Mouse (Mus musculus): ENCODE data around the gene Faf2.
A peak's percentile ranks its signal among the peaks of the same experiment; 100 is the strongest.

Faf2 gene

DNA sequence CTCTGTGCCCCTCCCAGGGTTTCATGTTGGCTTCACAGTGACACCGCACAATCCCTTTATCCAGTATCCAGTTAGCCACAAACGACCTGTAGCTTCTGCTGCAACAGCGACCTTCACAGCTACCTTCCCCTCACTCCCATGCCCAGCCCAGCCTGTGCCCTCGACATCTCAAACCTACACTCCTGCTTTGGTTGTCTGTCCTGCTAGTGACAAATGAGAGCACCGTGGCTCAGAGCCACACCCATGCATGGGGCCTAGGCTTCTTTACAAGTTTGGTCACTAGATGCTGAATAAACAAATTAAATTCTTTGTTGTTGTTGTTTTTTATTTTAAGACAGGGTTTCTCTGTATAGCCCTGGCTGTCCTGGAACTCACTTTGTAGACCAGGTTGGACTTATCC, 14.4 kb upstream of the Faf2 start:
- peak; percentile 24 for DNase-seq

DNA sequence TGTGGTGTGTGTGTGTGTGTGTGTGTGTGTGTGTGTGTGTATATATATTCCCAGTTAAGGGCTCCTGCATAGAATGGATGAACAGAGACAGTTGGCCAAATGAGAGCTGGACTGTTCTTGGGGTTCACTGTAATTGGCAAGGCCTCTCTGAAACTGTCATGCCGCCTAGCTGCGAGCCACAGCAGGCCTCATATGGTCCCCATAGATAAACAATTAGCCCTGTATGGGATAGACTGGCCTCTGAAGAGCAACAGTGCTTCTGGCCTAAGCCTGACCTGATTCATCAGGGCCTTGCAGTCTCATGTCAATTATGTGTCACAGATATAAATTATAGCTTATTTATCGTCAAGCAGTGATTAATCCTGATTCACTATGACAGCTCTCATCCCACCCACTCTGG, 13.6 kb upstream of the Faf2 start:
- DNase-seq: peak; percentile 14

DNA sequence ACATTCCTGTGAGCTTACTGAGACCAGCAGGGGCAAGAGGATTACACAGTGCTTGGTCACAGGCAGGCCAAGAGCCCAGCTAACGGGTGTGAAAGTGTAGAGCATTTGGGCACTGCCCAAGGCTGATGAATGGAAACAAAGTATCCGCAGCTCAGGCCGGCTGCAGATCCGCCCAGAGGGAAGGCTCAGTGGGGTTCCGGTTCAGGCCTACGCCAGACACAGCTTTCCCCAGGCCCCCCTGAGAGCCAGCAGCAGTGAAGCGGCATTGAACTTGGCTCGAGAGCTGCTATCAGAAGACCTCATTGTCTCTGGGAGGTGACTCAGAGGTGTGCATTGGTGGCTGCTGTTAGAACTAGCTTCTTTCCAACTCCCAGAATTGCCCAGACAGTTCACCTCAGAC, 12.9 kb upstream of the Faf2 start:
- DNase-seq: peak; percentile 74

DNA sequence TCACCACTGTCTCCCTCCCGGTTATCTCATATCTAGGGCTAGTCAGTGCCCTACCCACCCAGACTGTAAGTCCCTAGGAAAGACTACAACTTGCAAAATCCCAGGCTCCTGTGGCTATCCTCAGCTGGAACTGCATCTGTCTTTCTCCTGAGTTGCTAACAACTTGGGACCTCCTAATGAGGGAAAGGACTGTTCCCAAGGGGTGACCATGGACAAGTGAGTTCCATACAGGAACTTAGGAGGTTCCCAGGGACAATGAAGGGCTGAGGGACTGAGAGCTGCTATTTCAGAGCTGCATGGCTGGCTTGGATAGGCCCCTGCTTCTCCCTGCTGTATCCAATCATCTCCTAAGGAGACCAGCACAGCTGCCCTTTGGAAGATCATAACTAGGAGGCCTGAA, 12.3 kb upstream of the Faf2 start:
- peak; percentile 32 for DNase-seq

DNA sequence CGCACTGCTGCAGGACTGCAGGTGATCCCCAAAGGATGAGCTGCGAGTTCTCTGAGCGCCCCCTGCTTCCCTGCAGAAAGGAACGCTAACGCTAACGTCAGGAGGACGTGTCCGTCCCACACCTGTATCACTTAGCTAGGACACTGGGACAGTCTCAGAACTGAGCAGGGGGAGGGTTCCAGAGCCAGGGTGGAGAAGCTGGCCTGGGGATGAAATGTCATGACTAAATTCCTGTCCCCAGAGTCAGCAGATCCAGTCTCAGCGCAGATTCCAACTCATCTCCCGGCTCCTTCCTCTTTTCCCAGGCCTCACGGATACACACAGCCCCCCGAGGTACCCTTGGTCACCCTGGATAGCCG, 11.0 kb upstream of the Faf2 start:
- DNase-seq: no peak

DNA sequence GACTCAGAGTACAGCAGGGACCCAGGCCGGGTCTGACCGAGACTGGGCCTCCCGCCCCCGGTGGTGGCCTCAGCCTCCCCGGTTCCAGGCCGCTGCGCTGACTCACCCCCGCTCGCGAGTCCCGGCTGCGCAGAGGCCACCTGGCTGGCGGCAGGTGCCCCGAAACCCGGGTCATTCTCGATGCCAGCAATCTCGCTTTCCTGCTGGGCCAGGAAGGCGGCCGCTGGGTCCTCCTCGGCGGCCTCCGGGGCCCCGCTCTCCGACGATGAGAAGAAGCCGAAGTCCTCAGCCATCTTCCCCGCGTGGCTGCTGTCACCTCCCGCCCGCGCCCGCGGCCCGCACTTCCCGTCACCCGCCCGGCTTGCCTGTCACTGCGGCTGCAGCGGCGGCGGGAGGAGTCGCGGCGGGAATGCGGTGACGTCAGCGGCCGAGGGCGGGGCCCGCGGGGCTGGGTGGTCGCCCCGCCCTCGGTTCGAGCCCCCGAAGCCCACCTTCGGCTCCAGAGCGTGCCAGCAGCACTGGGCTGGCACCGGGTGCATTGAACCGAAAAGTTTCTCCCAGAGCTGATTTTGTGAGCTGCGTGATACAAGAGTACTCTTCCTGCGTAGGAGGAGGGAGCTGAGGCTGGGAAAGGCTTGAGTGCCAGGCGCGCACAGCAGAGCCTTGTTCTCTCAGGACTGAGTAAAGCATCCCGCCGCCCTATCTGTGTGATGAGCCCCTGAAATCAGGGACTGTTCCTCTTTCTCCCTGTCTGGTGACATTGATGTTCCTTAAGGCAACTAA, 10.4 kb upstream of the Faf2 start, which contains the start of gene Cltb:
TSS of gene Cltb (minus strand) at position 373 of the 783 bp plus-strand sequence.
- peak; percentile 92 for DNase-seq

DNA sequence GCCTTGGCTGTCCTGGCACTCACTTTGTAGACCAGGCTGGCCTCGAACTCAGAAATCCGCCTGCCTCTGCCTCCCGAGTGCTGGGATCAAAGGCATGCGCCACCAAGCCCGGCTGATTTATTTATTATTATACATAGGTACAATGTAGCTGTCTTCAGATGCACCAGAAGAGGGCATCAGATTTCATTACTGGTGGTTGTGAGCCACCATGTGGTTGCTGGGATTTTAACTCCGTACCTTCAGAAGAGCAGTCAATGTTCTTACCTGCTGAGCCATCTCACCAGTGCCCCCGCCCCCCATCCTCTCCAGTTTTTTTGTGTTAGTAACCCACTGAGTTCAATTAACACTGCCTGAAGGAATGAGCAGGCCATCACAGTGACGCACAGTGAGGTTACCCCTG, 8.4 kb upstream of the Faf2 start:
- DNase-seq: peak; percentile 36

DNA sequence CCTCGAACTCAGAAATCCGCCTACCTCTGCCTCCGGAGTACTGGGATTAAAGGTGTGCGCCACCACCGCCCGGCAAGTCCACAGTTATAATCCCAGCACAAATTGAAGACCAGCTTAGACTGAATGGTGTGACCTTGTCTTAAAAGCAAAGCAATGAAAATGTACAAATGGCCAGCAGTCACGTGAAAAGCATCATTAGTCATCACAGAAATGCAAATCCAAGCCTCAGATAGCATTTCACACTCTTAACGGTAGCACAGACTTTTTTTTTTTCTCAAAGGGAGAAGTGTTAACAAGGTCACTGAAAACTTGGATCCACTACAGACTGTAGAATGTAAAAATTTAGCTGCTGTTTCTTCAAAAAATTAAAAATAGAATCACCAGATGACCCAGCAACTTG, 5.3 kb upstream of the Faf2 start:
- peak; percentile 10 for DNase-seq

DNA sequence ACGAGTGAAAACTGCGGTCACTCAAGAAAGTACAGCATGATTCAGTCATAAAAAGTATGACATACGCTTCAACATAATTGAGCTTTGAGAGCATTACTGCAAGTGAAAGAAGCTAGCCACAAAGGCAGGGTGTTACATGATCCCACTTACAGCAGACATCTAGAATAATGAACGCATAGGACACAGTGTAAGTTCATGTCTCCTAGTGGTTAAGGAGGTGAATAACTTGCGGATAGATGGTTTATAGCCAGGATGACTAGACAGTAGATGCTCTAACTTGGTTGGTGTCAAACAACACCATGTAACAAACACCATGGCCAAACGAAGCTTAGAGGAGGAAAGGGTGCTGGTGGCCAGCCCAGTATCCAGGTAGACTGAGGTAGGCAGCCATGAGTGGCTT, 4.6 kb upstream of the Faf2 start:
- no peak for DNase-seq

DNA sequence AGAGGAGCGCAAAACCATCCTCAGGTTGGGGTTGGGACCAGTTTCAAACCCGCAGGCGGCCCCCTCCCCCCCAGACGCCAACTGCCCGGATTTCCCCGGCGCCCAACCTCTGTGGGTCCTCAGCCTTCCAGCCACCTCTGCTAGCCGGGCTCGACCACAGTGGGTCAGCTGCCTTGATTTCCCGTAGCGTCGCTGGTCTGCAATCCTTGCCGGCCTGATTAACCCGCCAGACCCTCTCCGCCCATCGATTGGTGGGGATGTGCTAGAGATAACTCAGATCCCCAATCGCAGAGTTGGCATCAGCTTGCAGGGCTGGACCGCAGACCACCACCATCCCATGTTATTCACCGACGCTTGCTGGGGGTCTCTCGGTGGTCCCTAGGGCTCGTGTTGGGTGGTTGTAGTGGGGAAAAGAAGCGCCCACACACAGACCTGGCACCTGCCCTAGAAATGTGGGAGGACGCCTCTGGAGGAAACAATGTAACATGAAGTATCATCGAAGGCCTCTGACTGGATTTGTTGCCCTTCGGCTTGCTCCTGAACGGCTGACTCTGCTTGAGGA, 457 bp downstream of the Faf2 start:
- peak; percentile 66 for DNase-seq

DNA sequence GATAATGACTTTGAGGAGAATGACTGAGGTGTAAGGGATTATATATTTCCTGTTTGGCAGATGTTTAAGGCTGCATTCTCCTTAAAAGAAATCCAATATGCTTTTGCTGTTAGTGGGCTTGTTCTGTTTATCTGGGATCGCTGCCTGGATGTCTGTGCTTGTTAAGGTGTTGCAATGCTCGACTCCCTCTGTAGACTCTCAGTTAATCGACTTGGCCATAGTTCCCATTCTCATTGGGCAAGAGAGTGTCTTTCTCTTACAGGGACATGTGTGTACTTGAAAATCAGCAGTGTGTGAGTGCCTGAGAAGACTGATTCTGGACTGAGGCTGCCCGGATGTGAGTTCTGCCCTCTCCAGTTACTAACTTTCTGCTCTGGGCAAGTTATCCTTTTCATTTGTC, 7.5 kb downstream of the Faf2 start:
- no peak for DNase-seq

DNA sequence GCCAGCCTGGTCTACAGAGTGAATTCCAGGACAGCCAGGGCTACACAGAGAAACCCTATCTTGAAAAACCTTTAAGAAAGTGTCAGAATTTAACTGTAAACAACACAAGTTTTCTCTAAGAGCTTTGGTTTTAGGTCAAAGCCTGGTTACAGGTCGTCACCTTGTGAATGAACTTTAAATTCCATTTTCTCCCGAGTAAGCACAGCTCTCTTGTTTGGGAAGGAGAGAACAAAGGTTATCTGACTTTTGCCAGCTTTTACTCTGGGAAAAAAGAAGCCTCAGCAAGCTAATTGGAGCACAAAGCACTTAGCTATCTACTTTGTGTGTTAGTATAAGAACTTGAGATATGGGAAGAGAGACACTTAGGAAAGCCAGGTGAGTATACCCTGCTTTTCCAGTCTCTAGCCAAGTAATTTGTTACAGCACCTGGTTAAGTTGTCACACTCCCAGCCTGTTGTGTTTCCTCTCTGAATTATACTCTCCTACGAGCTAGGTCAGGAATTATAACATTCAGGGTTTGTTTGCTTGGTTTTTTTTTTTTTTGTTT, 11.2 kb downstream of the Faf2 start:
- no peak for DNase-seq

DNA sequence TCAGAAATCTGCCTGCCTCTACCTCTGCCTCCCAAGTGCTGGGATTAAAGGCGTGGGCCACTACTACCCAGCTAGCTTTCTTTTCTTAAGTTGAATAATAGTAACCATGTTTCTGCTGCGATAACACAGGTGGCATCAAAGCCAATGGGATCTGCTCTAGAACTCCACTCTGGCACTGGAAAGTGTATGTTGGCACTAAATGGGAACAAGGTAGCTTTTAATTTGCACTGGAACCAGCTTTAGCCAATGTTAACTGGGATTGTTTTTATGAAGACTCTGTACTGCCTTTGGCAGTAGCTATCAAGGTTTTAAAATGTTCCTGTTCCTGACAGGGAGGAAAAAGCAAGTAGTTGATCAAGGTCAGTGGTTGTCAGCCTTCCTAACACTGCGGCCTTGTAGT, 13.4 kb downstream of the Faf2 start:
- DNase-seq: no peak

DNA sequence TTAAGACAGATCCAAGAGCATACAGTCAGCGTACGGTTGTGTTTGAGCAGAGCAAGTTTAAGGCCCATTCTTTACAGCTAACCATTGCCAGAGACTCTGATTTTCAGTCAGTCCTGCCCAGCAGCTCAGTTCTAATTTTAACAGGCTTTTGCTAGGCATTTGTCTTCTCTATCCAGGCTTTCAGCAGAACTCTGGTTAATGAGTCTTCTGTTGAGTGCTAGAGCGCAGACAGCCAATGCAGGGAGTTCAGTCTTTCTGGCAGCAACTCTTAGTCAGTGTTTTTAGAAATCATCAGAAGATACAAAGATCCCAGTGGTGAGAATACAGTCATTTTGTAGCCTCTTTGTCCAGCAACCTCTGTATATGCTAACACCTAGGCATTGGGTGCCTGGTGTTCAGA, 28.9 kb downstream of the Faf2 start:
- DNase-seq: no peak

DNA sequence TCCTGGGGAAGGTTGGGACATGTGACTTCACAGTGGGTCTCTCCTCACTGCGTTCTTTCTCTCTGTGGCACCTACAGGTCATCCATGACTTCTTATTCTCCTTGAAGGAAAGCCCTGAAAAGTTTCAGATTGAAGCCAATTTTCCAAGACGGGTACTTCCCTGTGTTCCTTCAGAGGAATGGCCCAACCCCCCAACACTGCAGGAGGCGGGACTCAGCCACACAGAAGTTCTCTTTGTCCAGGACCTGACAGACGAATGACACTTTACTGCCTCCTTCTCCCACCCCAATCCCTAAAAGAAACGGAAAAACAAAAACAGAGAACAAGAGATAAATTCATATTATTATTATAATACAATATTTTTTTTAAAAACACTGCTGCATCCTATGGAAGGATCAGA, 39.3 kb downstream of the Faf2 start:
- DNase-seq: no peak

DNA sequence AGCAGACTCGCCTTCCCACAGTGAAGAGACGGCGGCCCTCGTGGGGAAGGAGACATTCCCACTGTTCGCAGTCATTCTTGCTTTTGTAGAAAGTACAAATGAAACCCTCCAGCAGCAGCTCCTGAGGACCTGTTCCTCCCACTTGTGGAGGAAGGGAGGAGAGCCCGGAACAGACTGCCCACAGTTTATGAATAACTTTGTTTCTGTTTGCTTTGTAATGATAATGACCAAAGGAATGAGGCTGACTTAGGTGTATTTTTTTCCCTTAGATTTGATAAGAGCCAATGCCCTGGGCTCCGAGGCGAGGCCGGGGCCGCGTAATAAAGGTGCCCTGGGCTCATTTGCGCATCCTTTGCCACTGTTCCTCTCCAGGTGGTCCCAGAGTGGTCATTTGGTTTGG, 39.8 kb downstream of the Faf2 start:
- no peak for DNase-seq

DNA sequence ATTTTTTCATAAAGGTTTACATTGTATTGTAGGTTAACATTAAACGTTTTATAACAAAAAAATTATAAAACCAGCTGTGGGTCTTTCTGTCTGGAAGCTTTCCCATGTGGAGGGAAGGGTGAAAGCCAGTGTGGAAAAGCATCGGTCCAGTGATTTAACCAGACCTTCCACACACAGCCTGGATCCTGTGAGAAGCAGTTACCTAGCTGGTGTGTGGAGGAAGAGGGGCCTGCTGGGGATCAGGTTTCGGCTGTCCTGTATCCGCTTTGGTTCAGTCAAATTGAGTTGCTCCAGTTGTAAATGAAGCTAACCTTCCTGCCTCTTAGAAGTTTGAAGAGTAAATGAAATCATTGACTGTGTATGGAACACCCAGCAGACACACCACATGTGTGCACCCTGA, 42.4 kb downstream of the Faf2 start:
- DNase-seq: no peak

DNA sequence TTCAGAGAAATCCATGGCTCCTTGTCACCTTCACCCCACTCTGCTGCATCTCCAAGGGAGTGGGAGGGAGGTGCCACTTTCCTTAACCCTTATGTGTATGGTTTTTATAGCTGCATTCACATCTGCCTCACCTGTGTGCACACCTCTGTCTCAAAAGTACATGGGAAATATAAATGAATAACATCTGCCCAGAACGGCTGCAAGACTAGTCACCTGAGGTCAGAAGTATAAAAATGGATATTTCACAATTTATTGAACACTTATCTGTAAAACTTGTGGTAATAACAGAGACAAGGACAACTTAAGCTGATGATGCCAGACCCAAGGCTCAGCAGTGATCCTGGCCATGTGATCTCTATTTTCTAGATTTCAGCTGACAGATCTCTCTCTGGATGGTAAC, 42.9 kb downstream of the Faf2 start:
- DNase-seq: no peak

DNA sequence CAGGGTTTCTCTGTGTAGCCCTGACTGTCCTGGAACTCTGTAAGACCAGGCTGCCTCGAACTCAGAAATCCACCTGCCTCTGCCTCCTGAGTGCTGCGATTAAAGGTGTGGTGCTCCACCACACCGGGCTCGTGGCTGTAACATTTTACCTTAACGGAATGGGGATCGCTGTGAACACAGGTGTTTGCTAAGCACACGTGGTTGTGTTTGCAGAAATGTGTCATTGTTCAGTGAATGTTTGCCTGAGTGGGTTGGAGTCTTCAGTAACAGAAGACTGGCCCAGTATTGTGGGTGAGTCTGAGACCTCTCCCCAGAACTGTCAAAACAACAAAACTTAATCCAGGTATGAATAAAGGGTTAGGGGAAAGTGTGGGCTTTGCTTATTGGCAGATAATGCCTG, 43.5 kb downstream of the Faf2 start:
- DNase-seq: no peak

DNA sequence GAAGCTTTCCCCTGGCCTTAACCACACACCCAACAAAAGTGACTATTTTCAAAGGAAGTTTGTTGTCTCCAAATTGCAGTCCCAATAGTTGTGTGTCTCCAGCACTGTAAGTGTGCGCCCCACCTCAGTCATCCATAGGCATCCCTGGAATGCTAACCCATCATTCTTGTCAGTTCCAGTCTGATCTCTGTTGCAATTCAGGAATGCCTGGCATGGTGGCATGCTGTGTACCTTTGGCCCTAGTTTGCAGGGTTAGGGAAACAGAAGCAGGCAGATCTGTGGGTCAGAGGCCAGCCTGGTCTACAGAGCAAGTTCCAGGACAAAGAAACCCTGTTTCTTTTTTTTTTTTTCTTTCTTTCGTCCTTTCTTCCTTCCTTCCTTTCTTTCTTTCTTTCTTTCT, 48.9 kb downstream of the Faf2 start:
- DNase-seq: no peak

DNA sequence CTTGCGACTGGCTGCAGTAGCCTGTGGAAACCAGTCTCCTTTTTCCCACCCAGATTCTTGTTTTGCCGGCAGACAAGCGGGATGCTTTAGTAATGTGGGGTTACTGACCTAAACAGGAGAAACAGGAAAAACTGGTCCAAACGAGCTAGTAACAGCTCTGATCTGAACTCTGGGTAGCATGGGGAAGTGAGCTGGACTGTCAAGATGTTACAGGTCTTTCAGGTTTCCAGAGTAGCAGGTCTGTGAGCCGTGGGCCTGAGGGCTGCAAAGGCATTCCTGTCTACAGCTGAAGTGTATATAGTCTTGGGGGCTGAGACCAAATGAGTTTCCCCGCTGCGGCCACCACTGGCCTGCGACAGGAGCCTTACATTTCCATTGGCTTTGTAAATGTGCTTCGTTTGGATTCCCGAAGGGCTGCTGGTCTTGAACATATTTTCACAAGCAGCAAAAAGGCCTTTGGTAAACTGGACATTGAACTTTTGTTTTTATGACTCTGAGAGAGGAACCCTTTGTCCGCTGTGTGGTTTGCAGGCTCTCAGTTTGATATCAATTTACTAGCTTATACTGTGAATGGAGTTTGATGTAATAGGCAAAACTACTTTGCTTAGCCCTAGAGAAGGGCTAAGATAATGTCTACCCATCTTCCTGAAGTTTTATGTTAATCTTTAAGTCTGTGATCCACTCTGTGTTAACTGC, 54.5 kb downstream of the Faf2 start:
- no peak for DNase-seq

DNA sequence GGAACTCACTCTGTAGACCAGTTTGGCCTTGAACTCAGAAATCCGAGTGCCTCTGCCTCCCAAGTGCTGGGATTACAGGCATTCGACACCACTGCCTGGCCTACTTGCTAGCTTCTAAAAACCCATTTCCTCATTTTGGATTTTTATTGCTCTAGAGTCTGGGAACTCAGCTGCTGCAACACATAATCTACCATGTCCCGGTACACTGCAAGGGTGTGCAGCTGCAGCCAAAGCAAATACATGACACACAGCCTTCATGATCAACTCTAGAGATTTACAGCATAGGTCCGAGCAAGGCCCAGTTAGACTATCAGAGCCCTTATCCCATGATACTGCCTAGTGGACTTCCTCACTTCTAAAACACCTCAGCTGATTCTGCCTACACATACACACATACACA, 56.7 kb downstream of the Faf2 start:
- no peak for DNase-seq

DNA sequence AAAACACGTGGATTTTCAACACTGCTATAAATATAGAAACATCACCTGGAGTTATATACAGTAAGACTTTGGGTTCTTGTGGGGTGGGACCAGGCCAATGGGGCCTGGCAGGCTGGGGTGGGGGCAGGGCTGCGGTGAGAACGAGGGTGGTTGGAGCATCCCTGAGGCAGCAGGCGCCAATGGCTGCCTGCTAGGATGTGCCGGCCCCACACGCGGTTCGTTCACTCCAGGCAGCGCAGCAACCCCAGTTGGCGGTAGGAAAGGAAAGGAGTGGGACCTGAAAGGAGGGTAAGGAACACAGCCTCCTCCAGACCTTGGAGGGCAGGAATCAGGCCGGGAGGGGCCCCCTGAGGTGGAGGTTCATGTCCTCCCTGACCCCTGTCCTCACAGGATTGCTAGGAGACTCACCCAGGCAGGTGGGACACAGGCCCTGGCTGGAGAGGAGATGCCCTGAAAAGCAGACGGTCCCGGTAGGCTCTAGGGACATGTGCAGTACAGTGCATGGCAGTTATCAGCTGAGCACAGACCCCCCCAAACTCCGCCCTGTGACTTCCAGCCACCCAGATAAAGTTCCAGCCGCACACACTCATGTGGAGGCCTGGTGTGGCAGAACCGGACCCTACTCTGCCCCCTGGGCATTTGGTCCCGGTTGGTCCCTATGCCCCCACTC, 58.7 kb downstream of the Faf2 start:
- DNase-seq: no peak

DNA sequence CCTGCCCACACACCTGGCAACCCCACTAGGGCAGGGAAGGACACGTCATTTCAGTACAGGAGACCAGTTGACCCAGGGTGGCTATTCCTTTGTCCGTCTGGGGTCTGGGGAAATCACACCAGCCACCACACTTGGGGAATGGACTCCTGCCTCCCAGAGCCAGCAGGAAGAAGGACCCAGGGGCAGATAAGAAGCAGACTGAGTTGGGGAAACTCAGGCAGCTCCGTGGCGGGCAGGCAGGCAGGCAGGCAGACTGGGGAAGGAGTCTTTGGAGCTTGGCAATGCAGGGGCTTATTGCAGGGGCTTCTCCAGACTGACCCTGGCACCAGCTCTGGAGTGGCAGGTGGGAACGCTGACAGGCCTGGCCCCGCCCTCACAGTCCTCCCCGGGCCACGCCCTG, 59.7 kb downstream of the Faf2 start:
- no peak for DNase-seq
